Mouse (Mus musculus): ENCODE measurements around the gene Fkbp5.

GRCm38 (mm10) chr17:28419636-28420035, 97.7 kb downstream of the Fkbp5 start:
- TF ChIP-seq CTCF (IDR thresholded peaks at IDR 0.05; ENCODE audit: low read depth) (no peak), EP300 (IDR thresholded peaks at IDR 0.05; ENCODE audit: low read depth) (no peak)
